Mouse (Mus musculus) E14TG2a.4 (cell line): ENCODE data around the gene Ctbs.
A peak's percentile ranks its signal among the peaks of the same experiment; 100 is the strongest.
"Not testable (repeated sequence)": the region's sequence is repeated elsewhere in the genome, so short reads cannot be mapped to it uniquely, and the experiment has no call there.

Experiments used
- H3K27me3 ChIP-seq: 2 replicates; pipeline ENCODE4 v1.6.1; 2014; ENCODE audit warnings: low read length, control low read depth; ENCODE audit not compliant: insufficient read depth
- H3K36me3 ChIP-seq: 2 replicates; pipeline ENCODE4 v1.6.1; 2014; ENCODE audit warnings: low read length, control low read depth; ENCODE audit not compliant: insufficient read depth
- H3K4me1 ChIP-seq: replicated peaks from 2 replicates; pipeline ENCODE4 v1.6.1; 2014; ENCODE audit warnings: low read depth, low read length, control low read depth
- H3K4me3 ChIP-seq: replicated peaks from 2 replicates; pipeline ENCODE4 v1.5.1; 2014; ENCODE audit warnings: mild to moderate bottlenecking, low read length
- H3K9me3 ChIP-seq: 2 replicates; pipeline ENCODE4 v1.6.1; 2014; ENCODE audit warnings: low read length, control low read depth
- CTCF ChIP-seq: conservative IDR thresholded peaks from 2 replicates; pipeline ENCODE4 v1.5.1; 2014; ENCODE audit warnings: low read length
- NANOG ChIP-seq: IDR thresholded peaks from 2 replicates; pipeline ENCODE4 v1.6.1; 2014; ENCODE audit warnings: borderline replicate concordance, low read length, mixed read lengths
- POU5F1 ChIP-seq: IDR thresholded peaks from 2 replicates; pipeline ENCODE4 v1.6.1; 2014; ENCODE audit warnings: low read length, borderline replicate concordance

The Ctbs gene

GRCm38 (mm10) chr3:146423710-146424109 is 25.9 kb upstream of the Ctbs start:
- TF ChIP-seq CTCF (peak; percentile 67), NANOG (no peak)
- H3K4me3 ChIP-seq: no peak overlapping the region

GRCm38 (mm10) chr3:146424306-146424900 is 25.2 kb upstream of the Ctbs start:
- Histone ChIP-seq H3K4me1 (peaks cover 50% of the 10 kb centered on the region), H3K36me3 (peaks cover 73% of the 10 kb centered on the region), H3K27me3 (no peaks in the 10 kb centered on the region), H3K4me3 (no peak overlapping the region), H3K9me3 (no peaks in the 10 kb centered on the region)
- TF ChIP-seq CTCF: no peak
- no peak for TF ChIP-seq POU5F1
- no peak for TF ChIP-seq NANOG

More at GRCm38 (mm10) chr3:146423710-146424109, 25.9 kb upstream of the Ctbs start:
- peaks cover 50% of the 10 kb centered on the region for H3K4me1 ChIP-seq
- H3K36me3 ChIP-seq: peaks cover 73% of the 10 kb centered on the region
- no peaks in the 10 kb centered on the region for H3K27me3 ChIP-seq
- H3K9me3 ChIP-seq: no peaks in the 10 kb centered on the region

GRCm38 (mm10) chr3:146425902-146426301 is 23.7 kb upstream of the Ctbs start:
- Histone ChIP-seq H3K4me1 (peaks cover 50% of the 10 kb centered on the region), H3K4me3 (no peak overlapping the region), H3K27me3 (no peaks in the 10 kb centered on the region), H3K36me3 (peaks cover 73% of the 10 kb centered on the region), H3K9me3 (no peaks in the 10 kb centered on the region)
- TF ChIP-seq NANOG (no peak), POU5F1 (no peak), CTCF (no peak)

GRCm38 (mm10) chr3:146426489-146426888 is 23.1 kb upstream of the Ctbs start:
- Histone ChIP-seq H3K36me3 (peaks cover 73% of the 10 kb centered on the region), H3K27me3 (no peaks in the 10 kb centered on the region), H3K9me3 (no peaks in the 10 kb centered on the region), H3K4me3 (peak overlapping the region; percentile 35; the same call in 1 of the 2 replicates), H3K4me1 (peaks cover 48% of the 10 kb centered on the region)
- TF ChIP-seq NANOG (no peak), CTCF (no peak), POU5F1 (no peak)

- Histone ChIP-seq H3K36me3 (peaks cover 90% of the 10 kb centered on the region), H3K4me1 (peaks cover 20% of the 10 kb centered on the region)
- H3K9me3 ChIP-seq, H3K4me3 ChIP-seq, H3K27me3 ChIP-seq: not testable (repeated sequence)
Measured at GRCm38 (mm10) chr3:146433063-146433462, 16.5 kb upstream of the Ctbs start.

- Histone ChIP-seq H3K4me1 (peaks cover 24% of the 10 kb centered on the region), H3K36me3 (peaks cover 90% of the 10 kb centered on the region), H3K4me3 (no peak overlapping the region; the same call in 1 of the 2 replicates), H3K9me3 (no peaks in the 10 kb centered on the region), H3K27me3 (no peaks in the 10 kb centered on the region)
- no peak for TF ChIP-seq POU5F1
- TF ChIP-seq NANOG: no peak
- TF ChIP-seq CTCF: no peak
Measured at GRCm38 (mm10) chr3:146433681-146434350, 15.8 kb upstream of the Ctbs start.

- H3K36me3 ChIP-seq: peaks cover 84% of the 10 kb centered on the region
- peaks cover 24% of the 10 kb centered on the region for H3K4me1 ChIP-seq
- H3K27me3 ChIP-seq: no peaks in the 10 kb centered on the region
- no peak for TF ChIP-seq POU5F1
- TF ChIP-seq CTCF: no peak
- TF ChIP-seq NANOG: no peak
- H3K9me3 ChIP-seq: no peaks in the 10 kb centered on the region
- H3K4me3 ChIP-seq: no peak overlapping the region
Measured at GRCm38 (mm10) chr3:146434686-146435085, 14.9 kb upstream of the Ctbs start.

- Histone ChIP-seq H3K36me3 (peaks cover 82% of the 10 kb centered on the region), H3K27me3 (no peaks in the 10 kb centered on the region), H3K9me3 (no peaks in the 10 kb centered on the region), H3K4me3 (no peak overlapping the region), H3K4me1 (peaks cover 24% of the 10 kb centered on the region)
- TF ChIP-seq POU5F1 (no peak), CTCF (no peak), NANOG (no peak)
Measured at GRCm38 (mm10) chr3:146435533-146435932, 14.1 kb upstream of the Ctbs start.

- Histone ChIP-seq H3K9me3 (no peaks in the 10 kb centered on the region), H3K27me3 (no peaks in the 10 kb centered on the region), H3K4me3 (no peak overlapping the region), H3K4me1 (peaks cover 24% of the 10 kb centered on the region), H3K36me3 (peaks cover 79% of the 10 kb centered on the region)
- TF ChIP-seq NANOG (no peak), POU5F1 (no peak)
Measured at GRCm38 (mm10) chr3:146436114-146436513, 13.5 kb upstream of the Ctbs start.
